Mouse (Mus musculus): ENCODE data around the gene Gcc1.

Gene Gcc1

GRCm38 (mm10) chr6:28428290-28428689, at the start of gene Gcc1:
TSS of gene Gcc1 (minus strand) at chr6:28428390.
- DNase-seq (ENCODE audit: low spot score) = no peak

GRCm38 (mm10) chr6:28474839-28475238, 46.6 kb upstream of the Gcc1 start, which contains the start of gene Snd1:
TSS of gene Snd1 (plus strand) at chr6:28475139.
- DNase-seq (ENCODE audit: low spot score) = no peak

- DNase-seq (ENCODE audit: low spot score) = no peak
These were observed 46.0 kb upstream of the Gcc1 start for GRCm38 (mm10) chr6:28474211-28474610.

DNA sequence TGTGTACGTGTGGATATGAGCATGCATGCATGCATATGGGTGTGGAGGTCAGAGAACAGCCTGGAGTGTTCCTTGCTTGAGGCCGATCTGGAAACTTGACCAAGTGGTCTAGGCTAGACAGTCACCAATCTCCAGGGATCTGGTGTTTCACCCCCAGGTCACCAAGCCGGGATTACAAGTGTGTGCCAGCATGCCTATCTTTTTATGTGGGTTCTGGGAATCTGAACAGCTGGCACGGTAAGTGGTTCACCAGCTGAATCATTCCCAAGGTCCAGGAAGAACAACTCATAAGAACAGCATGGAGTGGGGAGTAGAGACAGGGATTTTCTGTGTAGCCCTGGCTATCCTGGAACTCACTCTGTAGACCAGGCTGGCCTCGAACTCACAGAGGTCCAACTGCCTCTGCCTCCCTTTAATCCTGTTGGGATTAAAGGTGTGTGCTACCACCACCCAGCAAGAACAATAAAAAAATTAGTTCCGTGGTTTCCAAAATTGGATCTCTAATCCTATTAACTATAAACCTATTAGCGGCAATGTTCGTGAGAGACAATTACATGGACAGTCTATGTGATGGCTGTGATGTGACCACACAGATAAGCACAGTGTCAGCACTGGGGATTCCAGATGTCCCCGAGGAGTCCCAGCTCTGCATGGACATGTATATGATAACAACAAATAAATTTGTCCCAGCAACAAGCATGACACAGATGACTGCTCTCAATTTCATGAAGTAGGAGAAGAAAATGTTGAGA, 43.3 kb upstream of the Gcc1 start:
- DNase-seq (ENCODE audit: low spot score) = no peak

- DNase-seq (ENCODE audit: low spot score) = no peak
These were observed 42.4 kb upstream of the Gcc1 start for GRCm38 (mm10) chr6:28470621-28471020.

DNA sequence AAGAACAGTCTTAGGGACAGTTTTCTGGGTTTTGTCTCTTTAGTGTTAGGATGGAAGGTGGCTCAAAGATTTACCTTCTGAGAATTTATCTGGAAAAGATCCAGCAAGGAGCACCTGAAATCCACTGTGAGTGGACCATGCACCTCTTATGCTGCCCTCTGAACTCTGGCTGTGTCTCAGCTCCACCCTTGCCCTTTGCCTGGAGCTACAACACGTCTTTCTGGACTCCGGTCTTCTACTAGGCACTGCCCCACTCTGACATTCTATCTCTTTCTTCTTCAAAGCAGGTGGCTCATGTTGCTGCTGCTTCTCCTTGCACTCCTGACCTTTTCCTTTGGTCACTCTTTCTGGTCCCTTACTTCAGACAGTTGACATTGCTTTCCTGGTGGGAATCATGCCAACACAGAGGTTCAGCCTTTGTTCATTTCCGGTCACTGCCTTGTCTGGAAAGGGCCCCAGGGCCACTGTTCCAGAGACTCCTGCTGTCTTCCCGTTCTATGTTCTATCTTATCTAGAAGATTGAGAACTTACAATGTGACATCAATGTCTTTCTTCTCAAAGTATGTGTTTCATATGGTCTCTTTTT, 41.9 kb upstream of the Gcc1 start:
- DNase-seq (ENCODE audit: low spot score) = no peak

DNA sequence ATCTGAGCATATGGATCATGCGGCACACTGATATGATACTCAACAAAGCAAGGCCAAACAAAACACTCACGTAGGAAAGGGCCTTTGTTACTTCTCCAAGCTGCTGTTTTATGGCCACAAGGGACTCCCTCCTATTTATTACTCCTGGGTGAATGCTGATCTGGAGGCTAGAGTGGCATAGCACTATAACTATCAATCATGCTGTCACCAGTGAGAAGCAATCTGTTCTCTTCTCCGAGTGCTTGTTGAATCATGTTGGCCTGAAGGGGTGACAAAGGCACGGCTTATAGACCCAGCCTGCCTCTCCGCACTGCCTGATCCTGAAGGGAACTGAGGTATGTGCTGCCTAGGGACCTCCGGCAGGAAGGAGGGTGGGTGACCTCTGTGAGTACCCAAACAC, 36.4 kb upstream of the Gcc1 start:
- DNase-seq (ENCODE audit: low spot score) = no peak

- no peak for DNase-seq (ENCODE audit: low spot score)
These were observed 32.3 kb upstream of the Gcc1 start for GRCm38 (mm10) chr6:28460534-28460933.

GRCm38 (mm10) chr6:28459221-28459668, 31.1 kb upstream of the Gcc1 start:
- no peak for DNase-seq (ENCODE audit: low spot score)

GRCm38 (mm10) chr6:28450977-28451376, 22.8 kb upstream of the Gcc1 start:
- DNase-seq (ENCODE audit: low spot score) = no peak

DNA sequence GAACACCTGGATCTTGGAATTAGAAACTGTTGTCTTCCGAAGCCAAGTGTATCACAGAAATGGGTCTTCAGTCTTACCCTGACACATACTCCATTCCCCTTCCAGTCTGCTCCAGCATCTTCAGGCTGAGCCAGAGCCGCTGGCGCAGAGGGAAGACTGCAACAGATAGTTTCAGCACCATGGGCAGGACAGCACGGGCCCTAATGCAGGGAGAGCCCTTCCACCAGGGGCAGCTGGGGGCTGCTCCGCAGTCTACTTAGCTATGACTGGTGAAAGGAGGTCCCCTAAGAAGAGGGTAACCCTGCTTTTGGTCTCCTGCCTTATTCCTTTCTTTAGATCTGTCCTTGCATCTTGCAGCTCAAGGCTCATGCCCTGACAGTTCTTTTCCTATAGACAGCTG, 22.3 kb upstream of the Gcc1 start:
- DNase-seq (ENCODE audit: low spot score) = no peak

- DNase-seq (ENCODE audit: low spot score) = no peak
These were observed 21.1 kb upstream of the Gcc1 start, which contains the start of gene Pax4 for GRCm38 (mm10) chr6:28449253-28449652. TSS of gene Pax4 (minus strand) at chr6:28449353.

DNA sequence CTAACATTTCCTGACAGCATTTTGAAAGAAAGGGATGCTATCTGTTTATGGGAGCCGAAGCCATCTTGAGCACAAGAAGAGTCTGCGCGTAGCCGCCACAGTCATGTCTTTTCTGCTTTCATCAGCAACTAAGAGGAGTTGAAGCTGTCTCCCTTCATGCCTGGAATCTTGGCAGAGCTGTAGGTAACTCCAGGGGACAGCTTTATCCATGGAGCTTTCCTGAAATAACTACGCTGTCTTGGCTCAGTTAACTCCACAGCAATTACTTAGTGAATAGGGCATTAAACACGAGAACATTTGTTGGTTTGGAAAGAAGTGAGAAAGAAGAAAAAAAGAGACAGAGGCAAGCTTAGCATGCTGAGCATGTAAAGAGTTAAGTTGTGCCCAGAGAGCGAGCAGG, 19.7 kb upstream of the Gcc1 start:
- DNase-seq (ENCODE audit: low spot score) = no peak

- DNase-seq (ENCODE audit: low spot score) = peak; percentile 24
These were observed 3.3 kb upstream of the Gcc1 start for GRCm38 (mm10) chr6:28431538-28431855.

DNA sequence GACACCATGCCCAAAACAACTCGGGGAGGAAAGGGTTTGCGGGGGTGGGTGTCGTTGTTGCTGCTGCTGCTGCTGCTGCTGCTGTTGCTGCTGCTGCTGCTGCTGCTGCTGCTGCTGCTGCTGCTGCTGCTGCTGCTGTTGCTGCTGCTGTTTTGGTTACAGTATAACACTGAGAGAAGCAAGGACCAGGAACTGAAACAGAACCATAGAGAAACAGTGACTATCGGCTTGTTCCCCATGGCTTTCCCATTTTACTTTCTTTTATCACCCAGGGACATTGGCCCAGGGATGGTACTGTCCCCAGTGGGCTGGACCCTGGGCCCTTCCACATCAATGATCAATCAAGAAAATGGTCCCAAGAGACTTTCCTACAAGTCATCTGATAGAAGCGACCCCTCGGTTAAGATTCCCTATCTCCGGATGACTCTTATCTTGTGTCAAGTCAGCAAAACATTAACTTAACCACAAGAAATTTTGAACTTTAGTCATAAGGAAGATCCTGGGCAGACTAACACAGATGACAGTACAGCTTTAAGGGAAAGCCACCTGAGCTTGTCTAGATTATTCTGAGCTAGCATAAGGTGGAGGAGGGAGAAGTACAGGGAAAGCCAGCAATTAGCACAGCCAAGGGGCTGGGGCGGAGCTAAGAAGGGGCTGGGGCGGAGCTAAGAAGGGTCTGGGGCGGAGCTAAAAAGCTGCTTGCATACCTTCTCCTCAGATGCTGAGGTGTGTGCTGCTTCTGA, 2.8 kb upstream of the Gcc1 start:
- DNase-seq (ENCODE audit: low spot score) = peak; percentile 55

DNA sequence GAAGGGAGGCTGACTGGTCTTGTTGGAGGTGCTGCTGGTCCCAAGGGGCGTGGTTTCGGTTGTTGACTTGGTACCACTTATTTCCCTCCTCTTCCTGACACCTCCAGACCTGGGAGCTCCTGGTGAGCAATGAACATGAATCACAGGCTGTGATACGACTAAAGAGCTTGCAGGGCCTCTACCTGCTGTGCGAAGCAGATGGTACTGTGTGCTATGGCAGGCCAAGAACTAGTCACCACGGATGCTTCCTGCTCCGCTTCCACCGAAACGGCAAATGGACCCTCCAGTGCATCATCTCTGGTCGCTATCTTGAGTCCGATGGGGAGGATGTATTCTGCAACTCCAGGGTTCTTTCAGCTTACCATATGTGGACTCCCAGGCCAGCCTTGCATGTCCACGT, 1.7 kb upstream of the Gcc1 start:
- DNase-seq (ENCODE audit: low spot score) = no peak

GRCm38 (mm10) chr6:28427096-28427839, 922 bp downstream of the Gcc1 start, which contains the start of gene Fscn3:
TSS of gene Fscn3 (plus strand) at chr6:28427789.
- no peak for DNase-seq (ENCODE audit: low spot score)

DNA sequence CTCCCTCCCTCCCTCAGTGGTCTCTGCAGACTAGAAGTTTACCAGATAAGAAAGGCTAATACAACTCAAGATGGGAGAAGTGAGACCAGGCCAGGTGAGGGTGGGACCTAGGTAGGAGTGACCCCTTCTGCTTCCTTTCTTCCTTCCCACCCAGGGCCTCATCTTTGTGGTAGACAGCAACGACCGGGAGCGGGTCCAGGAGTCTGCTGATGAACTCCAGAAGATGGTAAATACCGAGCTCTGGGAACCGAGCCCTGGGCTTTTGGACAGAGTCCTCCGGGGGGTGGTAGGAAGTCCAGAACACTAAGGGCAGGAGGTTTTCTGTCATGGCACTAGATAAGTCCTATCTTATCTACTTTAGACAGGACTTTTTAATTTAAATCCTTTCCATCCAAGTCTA, 3.2 kb downstream of the Gcc1 start:
- DNase-seq (ENCODE audit: low spot score) = no peak

DNA sequence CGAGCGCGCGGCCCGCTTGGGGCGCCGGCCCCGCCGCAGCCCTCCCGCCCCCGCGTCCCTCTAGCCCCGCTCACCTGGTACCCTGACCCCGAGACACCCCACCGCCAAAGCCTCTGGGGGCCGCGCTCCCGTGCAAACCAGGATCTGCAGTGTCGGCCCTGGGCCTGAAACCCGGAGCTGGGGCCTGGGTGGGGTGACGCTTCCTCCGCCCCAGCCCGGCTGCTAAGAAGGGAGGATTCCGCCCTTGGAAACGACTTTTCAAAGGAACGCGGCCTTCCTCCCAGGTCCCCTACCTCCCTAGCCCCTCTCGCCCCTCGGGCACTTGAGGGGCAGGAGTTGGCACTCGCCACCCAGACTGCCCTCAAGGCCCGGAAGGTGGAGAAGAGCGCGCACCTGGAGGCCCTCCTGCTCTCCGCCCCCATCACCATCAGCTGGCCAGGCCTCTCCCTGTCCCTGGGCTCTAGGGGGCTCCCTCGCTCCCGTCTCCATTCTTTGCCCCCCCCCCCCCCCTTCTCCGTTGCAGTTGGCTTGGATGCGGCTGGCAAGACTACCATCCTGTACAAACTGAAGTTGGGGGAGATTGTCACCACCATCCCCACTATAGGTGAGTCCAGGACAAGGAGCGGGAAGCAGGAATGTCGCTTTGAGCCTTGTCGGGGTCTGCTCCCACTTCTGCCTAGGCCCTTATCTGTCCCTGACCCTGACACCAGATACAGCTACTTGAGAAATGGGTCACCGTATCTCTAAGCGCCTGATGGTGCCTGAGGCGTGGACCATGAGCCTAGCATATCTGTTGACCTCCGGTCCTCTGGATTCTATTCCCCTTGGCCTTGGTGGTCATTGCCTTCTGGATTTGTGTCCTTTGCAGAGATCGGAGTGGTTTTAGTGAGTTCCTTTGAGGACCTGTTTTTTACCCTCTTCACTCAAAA, 4.2 kb downstream of the Gcc1 start:
- peak; percentile 75 for DNase-seq (ENCODE audit: low spot score)

GRCm38 (mm10) chr6:28423313-28423712, 4.9 kb downstream of the Gcc1 start, which contains the start of gene Arf5:
TSS of gene Arf5 (plus strand) at chr6:28423560.
- DNase-seq (ENCODE audit: low spot score) = peak; percentile 81

DNA sequence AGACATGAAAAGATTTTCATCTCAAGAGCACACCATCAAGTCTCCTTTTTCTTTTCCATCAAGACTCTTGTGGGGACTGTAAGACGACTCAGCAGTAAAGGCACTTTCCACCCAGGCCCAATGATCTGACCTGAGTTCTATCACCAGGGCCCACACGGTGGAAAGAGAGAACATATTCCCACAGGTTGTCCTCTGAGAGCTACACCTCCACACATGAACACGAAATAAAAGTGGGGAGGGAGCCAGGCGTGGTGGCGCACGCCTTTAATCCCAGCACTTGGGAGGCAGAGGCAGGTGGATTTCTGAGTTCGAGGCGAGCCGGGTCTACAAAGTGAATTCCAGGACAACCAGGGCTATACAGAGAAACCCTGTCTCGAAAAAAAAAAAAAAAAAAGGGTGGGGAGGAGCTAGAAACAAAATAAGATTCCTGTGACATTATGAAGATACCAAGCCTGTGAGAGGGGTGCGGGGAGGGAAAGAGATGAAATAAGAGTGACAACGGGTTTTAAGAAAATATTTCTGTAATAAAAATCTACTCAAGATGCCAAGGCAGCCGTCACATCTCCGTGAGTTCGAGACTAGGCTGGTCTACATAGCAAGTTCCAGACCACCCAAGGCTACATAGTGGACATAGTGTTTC, 5.4 kb downstream of the Gcc1 start:
- DNase-seq (ENCODE audit: low spot score) = no peak

Data from c-Kit-positive CD71-positive TER-119-positive erythroid progenitor cells, embryonic 14.5 days (primary cell).